Mouse (Mus musculus) ovary, adult 18-20 months (tissue): ENCODE data around the gene Cited4.

ENCODE experiments used
- DNase-seq: peaks from one replicate; pipeline ENCODE4 v3.0.0; 2022; ENCODE audit warnings: low spot score, mixed read lengths

The Cited4 gene

GRCm38 (mm10) chr4:120666358-120667024 is at the start of gene Cited4:
TSS of gene Cited4 (plus strand) at chr4:120666572.
- peak; percentile 90 for DNase-seq

GRCm38 (mm10) chr4:120627728-120628127 is 38.6 kb upstream of the Cited4 start:
- peak; percentile 59 for DNase-seq

DNA sequence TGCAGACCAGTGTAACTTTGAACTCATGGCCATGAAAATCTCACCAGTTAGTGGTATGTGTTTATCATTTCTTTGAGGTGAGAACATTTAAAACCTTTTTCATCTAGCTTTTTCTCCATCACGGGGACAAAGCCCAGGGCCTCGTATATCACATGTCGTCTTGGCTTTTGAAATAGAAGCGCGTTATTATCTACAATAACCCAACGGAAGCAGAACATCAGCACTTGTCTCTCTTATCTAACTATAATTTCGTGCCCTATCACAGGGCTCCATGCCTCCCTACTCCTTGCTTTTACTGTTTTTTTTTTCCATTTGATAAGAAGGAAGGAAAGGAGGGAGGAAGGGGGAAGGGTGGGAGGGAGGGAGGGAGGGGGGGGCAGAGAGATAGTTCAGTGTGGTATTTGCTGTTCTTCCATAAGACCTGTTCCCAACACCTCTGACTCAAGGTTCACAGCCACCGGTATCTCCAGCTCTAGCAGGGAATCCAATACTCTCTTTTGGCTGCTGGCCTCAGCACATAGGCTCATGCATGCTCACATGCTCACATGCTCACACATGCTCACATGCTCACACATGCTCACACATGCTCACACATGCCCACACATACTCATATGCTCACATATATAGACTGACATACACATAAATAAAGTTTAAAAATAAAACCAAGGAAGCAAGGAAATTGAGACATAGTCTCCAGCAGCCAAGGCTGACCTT is 36.0 kb upstream of the Cited4 start:
- DNase-seq = no peak

DNA sequence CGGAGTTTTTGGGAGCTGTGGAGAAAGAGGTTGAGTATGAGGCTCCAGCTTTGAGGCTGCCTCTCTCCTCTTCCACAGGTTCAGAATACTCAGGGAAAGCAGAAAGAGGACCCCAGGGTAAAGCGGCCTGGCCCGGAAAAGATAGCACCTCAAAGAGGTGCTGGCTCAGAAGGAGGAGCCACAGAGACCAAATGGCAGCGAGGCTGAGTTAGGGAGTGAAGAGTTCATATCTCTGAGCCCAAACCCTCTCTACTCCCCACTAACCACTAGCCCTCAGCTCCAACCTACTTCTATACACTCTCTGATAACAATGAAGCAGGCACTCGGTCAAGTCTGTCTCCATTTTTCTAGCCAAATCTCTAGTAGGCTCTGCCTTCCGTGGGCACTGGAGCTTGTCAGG is 34.5 kb upstream of the Cited4 start:
- no peak for DNase-seq

DNA sequence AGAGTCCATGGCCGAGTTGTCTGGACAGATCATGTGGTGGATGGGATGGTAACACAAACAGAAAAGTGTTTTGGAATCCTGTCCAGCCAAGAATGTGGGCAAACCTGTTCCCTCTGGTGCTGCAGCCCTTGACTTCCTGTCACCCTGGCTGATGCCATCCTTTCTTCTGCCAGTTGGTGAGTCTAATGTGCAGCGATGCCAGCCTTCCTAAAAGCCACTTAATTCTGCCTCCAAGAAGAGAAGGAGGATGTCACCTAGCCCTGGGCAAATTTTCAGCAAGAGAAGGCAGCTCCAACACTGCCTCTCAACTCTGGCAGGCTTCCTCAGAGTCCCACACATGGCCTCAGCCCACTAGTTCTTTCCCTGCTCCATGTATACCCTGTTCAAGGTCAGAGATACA is 31.0 kb upstream of the Cited4 start:
- DNase-seq = no peak

DNA sequence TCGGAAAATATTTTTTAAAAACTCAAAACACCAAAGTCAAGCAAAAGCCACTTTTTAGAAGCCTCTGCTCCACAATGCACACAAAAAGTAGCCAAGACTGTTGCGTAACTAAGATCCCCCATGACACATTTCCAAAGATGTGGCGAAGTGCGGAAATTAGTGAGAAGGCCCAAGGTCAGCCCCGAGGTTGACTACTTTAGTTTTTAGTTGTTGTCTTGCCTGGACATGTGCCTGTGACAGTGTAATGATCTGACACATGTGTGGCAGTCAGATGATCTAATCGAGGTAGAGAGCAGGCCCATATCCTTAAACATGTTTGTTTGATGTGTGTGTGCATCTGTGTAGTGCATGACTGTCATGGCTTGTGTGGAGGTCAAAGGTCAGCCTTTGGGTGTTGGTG is 24.4 kb upstream of the Cited4 start:
- no peak for DNase-seq

- DNase-seq = no peak
Observed at GRCm38 (mm10) chr4:120643899-120644298, 22.5 kb upstream of the Cited4 start.

DNA sequence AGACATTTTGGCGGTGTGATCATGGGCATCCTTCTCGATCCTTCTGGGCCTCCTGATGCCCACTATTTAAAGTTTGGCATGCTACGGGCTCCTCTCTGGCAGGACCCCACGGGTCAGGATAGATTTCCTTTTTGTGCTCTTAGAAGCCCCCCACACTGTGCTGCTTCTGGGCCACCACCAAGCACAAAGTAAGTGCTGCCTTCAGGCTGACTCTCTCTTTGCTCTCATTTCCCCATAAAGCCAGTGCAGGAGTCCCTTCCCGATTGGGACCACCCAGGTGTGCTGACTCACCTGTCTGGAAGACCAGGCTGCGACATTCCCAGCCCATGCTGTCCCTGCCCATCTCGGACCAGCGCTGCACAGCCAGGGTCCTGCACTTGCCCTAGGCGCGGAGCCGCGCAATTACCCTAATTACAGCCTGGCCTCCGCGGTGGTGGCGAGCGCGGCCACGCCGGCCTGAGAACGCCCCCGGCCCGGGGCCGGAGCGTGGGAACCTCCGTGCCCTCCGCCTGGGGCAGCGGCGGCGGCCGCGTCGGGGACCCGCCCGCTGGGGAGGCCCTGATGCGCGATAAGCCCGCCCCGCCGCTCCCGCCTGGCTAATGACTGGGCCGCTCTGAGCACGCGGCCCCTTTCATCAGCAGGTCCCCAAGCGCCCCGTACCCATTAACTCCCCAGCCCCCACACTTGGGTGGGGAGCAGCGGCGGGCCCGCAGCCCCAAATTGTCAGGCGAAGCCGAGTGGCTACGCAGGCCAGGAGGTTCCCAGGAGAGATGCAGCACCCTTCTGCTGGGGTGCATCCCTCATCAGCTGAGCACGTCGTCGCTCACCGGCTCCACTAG is 16.8 kb upstream of the Cited4 start:
- DNase-seq = no peak

GRCm38 (mm10) chr4:120650208-120650592 is 16.2 kb upstream of the Cited4 start:
- DNase-seq = no peak

GRCm38 (mm10) chr4:120655898-120656297 is 10.5 kb upstream of the Cited4 start:
- DNase-seq = no peak

DNA sequence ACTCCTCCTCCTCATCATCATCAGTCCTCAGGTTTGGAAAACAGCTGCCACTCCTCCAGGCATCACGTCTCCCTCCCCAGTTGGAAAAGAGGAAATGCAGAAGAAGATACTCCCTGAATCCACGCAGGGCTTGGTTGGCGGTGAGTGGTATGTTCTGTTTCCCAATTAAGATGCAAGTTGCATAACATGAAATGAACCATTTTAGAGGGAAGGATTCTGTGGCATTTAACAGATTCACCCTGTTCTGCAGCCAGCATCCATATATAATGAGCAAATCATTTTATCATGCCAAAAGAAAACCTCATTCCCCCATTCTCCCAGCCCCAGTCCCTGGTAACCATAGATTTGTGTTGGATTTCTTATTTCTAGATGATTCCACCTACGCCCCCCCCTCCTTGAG is 5.9 kb upstream of the Cited4 start:
- no peak for DNase-seq

GRCm38 (mm10) chr4:120664601-120665000 is 1.8 kb upstream of the Cited4 start:
- no peak for DNase-seq

- DNase-seq = no peak
Observed at GRCm38 (mm10) chr4:120665144-120665700, 1.1 kb upstream of the Cited4 start.

GRCm38 (mm10) chr4:120665782-120666181 is 590 bp upstream of the Cited4 start:
- no peak for DNase-seq

- DNase-seq = peak; percentile 42
Observed at GRCm38 (mm10) chr4:120667045-120667501, 701 bp downstream of the Cited4 start.

DNA sequence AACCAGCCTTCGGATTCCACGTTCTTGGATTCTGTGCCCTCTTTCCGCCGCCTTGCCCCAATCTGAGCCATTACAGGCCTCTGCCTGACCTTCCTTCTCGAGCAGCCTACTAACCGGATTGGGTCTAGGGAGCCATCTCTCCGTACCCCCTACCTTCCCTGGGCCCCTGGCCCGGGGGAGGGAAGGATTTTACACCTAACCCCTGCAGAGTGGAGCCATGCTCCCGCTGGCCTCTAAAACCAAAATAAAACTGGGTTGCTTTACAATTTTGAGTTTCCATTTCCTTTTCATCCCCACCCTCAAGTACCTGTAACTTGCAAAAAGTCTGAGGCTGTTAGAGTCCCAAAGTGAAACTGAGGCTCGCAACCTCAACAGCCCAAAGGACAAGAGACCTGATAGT is 1.2 kb downstream of the Cited4 start:
- DNase-seq = no peak

GRCm38 (mm10) chr4:120668551-120668950 is 2.2 kb downstream of the Cited4 start:
- DNase-seq = peak; percentile 29

DNA sequence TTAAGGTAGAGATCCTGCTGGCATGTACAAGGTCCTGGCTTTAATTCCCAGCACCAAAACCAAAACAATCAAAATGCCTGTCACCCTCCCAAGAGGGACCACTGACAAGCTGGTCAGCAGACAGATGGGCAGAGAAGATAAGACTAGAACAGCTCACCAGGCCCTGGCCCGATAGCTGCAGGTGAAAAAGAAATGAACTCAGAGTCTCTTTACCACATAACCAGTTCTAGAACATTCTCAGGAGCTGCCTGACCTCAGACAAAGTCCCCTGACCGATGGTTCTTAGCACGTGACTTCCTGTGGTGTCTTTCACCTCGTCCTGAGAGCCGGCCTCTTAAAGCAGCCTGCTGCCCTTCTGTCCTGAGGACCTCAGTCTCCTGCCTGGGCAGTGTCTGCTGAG is 3.2 kb downstream of the Cited4 start:
- no peak for DNase-seq

DNA sequence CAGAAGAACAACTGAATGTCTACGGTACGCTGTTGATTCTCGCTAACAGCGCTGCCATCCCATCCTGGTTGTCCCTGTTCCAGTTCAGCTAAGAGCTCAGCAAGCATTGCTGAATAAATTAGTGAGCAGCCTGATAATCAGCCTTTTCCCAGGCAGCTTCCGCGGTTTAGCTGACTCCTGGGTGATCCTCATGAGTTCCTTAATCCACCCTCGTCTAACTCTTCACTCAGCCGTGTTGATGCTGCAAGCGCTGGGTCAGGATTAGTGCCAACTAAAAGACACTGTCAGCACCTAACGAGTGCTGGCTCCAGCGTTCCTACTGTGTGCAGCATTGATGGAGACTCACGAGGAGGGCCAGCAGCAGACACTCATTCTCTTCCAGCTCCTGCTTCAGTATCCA is 4.7 kb downstream of the Cited4 start:
- no peak for DNase-seq

- DNase-seq = peak; percentile 30
Observed at GRCm38 (mm10) chr4:120673606-120674005, 7.2 kb downstream of the Cited4 start.

GRCm38 (mm10) chr4:120674775-120675451 is 8.5 kb downstream of the Cited4 start:
- DNase-seq = no peak

GRCm38 (mm10) chr4:120675640-120676039 is 9.3 kb downstream of the Cited4 start:
- DNase-seq = no peak
